Mouse (Mus musculus) fibroblast of lung, adult 2 months (primary cell): Measurements from ENCODE around the gene Zfp970.
"Not testable (repeated sequence)": the region's sequence is repeated elsewhere in the genome, so short reads cannot be mapped to it uniquely, and the experiment has no call there.

Source experiments
- DNase-seq: peaks from one replicate; pipeline ENCODE4 v3.0.0-alpha.2; 2011; ENCODE audit warnings: low read depth

The Zfp970 gene

DNA sequence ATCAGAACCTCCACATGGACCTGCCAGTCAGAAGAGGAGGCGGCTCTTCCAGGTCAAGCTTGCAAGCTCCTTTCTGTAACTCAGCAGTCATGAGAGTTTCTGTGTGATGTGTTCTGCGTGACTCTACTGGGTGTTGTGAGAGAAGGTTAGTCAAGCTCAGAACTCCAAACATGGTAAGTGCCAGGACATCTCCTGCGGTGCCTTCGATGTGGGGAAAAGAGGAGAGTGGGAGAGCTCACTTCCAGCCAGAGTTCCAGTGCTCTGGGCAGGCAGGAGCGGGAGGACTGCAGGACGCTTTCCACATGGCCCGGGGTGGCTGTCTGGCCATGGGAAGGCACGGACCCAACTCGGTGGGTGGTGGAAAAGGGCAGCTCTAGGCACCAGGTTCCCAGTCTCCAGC, at the start of gene Zfp970:
TSS of gene Zfp970 (plus strand) at position 58 of the 400 bp plus-strand sequence.
- DNase-seq = peak; percentile 10

- DNase-seq = not testable (repeated sequence)
These were observed 3.7 kb downstream of the Zfp970 start for GRCm38 (mm10) chr2:177468222-177468621.

GRCm38 (mm10) chr2:177472261-177472660, 7.7 kb downstream of the Zfp970 start:
- DNase-seq = not testable (repeated sequence)

DNA sequence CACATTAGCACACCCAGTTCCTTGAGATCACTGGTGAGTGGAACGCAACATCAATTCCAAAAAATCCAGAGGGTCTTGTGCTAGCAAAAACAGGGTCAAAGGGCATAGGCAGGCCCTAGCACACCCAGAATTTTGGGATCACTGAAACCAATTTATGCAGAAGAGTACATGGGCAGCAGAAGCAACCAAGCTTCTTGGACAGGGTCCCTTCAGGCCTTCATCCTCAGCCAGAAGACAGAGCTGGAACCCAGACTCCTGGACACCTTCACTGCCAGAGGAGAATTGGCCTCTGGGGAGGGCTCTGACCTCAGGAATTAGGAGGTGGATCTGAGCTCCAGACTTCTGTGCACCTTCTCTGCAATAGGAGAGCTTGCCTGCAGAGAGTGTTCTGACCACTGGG, 17.4 kb downstream of the Zfp970 start:
- DNase-seq = not testable (repeated sequence)

GRCm38 (mm10) chr2:177483238-177483948, 18.9 kb downstream of the Zfp970 start:
- not testable (repeated sequence) for DNase-seq

- DNase-seq = peak; percentile 13
These were observed 33.5 kb downstream of the Zfp970 start, which contains the start of gene Gm14403 for GRCm38 (mm10) chr2:177498067-177498466. Gm14403 (plus strand) TSS chr2:177498215.

- not testable (repeated sequence) for DNase-seq
These were observed 34.6 kb downstream of the Zfp970 start for GRCm38 (mm10) chr2:177499182-177499581.

DNA sequence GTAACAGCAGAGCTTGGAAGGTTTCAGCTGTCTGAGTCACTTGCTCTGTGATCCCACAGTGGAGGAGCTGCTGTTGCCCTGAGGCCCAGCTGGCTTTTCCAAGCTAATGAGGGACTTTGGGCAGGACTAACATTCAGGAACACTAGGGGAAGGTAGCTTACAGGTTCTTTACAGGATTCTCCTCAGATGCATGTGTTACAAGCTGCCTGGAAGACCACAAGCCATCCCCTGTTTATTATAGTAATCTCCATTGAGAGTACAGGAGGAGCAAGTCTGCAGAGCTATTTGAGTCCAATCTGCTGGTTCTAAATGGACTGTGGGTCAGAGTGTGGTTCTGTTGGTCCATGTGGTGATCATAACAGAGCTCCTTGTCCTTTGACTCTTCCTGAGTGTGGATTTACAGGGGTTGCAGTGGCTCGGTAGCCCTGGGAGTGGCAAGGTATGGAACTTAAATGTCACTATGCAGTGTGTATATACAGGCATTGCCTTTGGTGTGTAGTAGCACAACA, 40.7 kb downstream of the Zfp970 start:
- not testable (repeated sequence) for DNase-seq

DNA sequence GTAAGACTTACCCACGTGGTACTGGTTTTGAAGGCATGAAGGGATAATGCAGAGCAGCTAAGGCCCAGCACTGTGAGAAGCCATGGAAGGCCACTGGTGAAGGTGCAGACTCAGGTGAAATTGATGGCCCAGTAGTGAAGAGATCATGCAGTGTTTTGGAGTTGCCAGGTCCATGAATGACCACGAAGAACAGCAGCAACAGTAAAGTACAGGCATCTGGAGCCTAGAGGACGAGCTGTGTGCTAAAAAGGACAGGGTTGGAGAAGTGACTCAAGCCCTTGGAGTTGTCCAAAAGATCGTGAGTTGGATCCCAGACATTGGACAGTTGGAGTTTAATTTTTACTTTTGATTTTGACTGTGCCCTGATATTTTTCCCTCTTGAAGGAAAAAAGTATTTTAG, 46.8 kb downstream of the Zfp970 start:
- DNase-seq = not testable (repeated sequence)

DNA sequence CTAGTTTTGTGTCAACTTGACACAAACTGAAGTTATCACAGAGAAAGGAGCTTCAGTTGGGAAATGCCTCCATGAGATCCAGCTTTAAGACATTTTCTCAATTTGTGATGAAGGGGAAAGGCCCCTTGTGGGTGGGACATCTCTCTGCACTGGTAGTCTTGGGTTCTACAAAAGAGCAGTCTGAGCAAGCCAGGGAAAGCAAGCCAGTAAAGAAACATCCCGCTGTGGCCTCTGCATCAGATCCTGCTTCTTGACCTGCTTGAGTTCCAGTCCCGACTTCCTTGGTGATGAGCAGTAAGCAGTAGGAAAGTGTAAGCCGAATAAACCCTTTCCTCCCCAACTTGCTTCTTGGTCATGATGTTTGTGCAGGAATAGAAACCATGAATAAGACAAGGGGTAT, 47.4 kb downstream of the Zfp970 start:
- DNase-seq = not testable (repeated sequence)

DNA sequence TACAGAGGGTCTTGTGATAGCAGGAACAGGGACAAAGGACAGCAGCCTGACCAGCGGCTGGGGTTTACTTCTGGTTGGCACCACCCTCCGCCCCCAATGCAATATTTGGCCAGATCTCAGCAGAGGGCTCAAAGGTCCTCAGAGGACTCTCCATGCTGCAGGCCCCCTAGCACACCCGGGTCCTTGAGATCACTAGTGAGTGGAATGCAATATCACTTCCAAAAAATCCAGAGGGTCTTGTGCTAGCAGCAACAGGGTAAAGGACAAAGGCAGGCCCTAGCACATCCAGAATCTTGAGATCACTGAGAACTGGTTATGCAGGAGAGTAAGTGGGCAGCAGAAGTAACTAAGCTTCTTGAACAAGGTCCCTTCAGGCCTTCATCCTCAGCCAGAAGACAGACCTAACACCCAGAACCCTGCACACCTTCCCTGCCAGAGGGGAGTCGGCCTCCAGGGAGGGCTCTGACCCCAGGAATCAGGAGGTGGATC, 49.5 kb downstream of the Zfp970 start:
- not testable (repeated sequence) for DNase-seq

- not testable (repeated sequence) for DNase-seq
These were observed 53.2 kb downstream of the Zfp970 start for GRCm38 (mm10) chr2:177517746-177518145.

DNA sequence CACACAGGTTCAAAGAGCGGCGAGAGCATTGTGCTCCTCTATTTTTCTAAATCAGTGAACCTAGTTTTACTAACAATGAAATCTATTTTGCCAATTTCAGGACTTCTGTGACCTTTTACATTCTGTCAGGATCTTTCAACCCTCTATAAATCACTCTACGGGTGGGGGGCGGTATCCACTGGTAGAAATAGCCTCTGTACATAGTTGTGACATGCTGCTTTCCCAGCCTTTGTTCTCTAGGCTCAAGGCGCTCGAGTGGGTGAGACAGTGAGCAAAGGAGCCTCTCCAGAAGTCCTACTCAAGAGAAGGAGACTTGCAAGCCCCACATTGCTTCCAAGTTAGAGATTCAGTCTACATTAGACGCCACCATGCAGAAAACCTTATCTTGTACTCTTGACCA, 53.8 kb downstream of the Zfp970 start:
- not testable (repeated sequence) for DNase-seq

DNA sequence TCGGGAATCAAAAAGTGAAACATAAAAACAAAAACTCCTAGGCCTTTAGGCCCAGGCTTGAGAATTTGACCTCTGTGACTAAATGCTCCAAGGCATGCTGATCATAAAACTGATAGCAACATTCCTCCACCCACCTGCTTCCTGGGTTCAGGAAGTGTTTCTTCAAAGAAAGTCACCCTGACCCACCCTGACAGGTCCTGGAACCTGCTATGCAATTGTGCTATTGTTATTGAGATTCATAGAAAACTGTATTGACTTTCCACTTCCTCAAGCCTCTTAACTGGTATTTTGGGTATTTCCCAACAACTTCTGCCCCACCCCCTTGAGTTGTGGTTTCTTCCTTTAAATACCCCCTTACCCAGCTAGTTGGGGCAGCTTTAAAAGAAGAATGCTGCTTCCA, 54.4 kb downstream of the Zfp970 start:
- not testable (repeated sequence) for DNase-seq

GRCm38 (mm10) chr2:177520035-177520434, 55.5 kb downstream of the Zfp970 start:
- no peak for DNase-seq

DNA sequence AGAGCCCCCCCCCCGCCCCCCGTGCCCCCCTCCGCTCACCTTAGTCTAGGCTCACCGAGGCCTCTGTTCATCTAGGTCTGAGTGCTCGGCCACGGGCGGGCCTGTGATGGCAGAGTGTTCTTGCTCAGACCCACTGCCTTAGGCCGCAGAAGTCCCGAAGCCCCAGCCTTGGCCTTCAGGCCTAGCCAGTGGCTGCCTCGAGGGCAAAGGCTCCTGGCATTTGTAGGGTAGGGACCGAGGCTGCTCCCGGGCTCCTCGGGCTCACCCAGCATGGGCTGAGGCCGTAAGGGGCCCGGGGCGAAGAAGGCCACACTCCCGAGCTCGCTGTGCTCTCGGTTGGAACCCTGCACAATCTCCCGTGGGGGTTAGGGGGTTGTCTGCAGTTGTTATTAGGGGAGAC, 58.5 kb downstream of the Zfp970 start:
- no peak for DNase-seq

DNA sequence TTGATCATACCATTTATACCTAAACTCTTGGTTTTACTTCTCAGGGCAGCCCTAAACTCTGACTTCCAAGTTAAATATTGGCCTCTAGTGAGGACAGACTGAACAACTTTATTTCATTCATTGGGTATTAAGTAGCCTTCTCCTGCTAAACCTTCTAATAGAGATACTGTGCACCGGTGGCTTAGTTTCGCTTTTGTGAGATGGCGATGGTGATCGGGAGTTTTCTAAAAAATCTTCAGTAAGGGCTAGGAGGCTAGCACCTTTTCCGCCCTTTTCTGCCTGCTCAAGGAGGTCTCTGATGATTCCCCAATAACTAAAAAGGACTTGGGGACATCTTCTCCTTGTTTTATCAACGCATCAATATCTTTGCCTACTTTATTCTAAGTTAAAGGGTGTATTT, 59.1 kb downstream of the Zfp970 start:
- DNase-seq = not testable (repeated sequence)

DNA sequence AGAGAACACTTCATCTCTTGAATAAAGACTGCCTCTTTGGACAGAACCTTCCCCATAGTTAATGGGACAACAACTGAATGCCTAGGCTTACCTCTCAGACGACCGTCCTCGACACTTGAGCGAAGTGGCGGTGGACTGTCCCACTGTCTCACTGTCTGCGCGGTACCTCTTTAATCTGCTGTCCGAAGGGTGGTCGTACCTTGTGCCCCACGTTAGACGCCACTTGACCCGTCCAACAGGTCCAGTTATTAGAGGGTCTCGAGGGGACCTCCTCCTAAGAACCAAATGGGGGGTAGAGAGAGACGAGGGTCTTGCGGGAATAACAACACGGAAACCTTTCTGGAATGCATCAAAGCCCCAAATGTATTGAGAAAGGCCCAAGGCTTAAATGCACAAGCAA, 59.6 kb downstream of the Zfp970 start:
- not testable (repeated sequence) for DNase-seq
